Mouse (Mus musculus): ENCODE results near the gene Grin2a. TPM values are rescaled to one million over a fixed set of nuclear protein-coding genes. Genes with fewer than 3 reads are reported as not detected.

Gene Grin2a
- polyA plus RNA-seq, 1 experiment from 2014 or later, result 1.0 TPM

GRCm38 (mm10) chr16:9953396-9953831, 41.9 kb downstream of the Grin2a start:
- DNase-seq (ENCODE audit: low spot score), result no peak
- H3K36me3 ChIP-seq (ENCODE audit: control insufficient read depth, insufficient read depth, low read length), result no peaks in the 10 kb centered on the region
- H3K27me3 ChIP-seq (ENCODE audit: control insufficient read depth, insufficient read depth, low read length), result no peaks in the 10 kb centered on the region
- no peak overlapping the region for H3K4me3 ChIP-seq (ENCODE audit: low read depth, low read length)
- H3K9me3 ChIP-seq (ENCODE audit: control insufficient read depth, low read length), result no peaks in the 10 kb centered on the region
- WGBS, result 92% methylated on average over 5 of the region's 5 CpGs
- ATAC-seq (ENCODE audit: insufficient read depth, low FRiP score, low TSS enrichment), result no peak
- H3K4me1 ChIP-seq (ENCODE audit: control insufficient read depth, insufficient read depth, low read length), result no peaks in the 10 kb centered on the region
- no peak overlapping the region for H3K9ac ChIP-seq (ENCODE audit: low read length)
- H3K4me2 ChIP-seq (ENCODE audit: low read depth), result no peak overlapping the region
- no peak overlapping the region for H3K27ac ChIP-seq (ENCODE audit: low read depth, low read length)

- H3K4me1 ChIP-seq (ENCODE audit: control insufficient read depth, insufficient read depth, low read length), result no peaks in the 10 kb centered on the region
- no peak overlapping the region for H3K9ac ChIP-seq (ENCODE audit: low read length)
- ATAC-seq (ENCODE audit: insufficient read depth, low FRiP score, low TSS enrichment) (no peak), DNase-seq (ENCODE audit: low spot score) (no peak)
- H3K36me3 ChIP-seq (ENCODE audit: control insufficient read depth, insufficient read depth, low read length), result no peaks in the 10 kb centered on the region
- 81% methylated on average over 3 of the region's 3 CpGs for WGBS
- H3K27ac ChIP-seq (ENCODE audit: low read depth, low read length), result no peak overlapping the region
- no peak overlapping the region for H3K4me3 ChIP-seq (ENCODE audit: low read depth, low read length)
- no peaks in the 10 kb centered on the region for H3K27me3 ChIP-seq (ENCODE audit: control insufficient read depth, insufficient read depth, low read length)
- no peaks in the 10 kb centered on the region for H3K9me3 ChIP-seq (ENCODE audit: control insufficient read depth, low read length)
- H3K4me2 ChIP-seq (ENCODE audit: low read depth), result no peak overlapping the region
Observed at GRCm38 (mm10) chr16:9949250-9949649, 46.1 kb downstream of the Grin2a start.

- no peaks in the 10 kb centered on the region for H3K36me3 ChIP-seq (ENCODE audit: control insufficient read depth, insufficient read depth, low read length)
- H3K4me2 ChIP-seq (ENCODE audit: low read depth), result no peak overlapping the region
- no peaks in the 10 kb centered on the region for H3K9me3 ChIP-seq (ENCODE audit: control insufficient read depth, low read length)
- ATAC-seq (ENCODE audit: insufficient read depth, low FRiP score, low TSS enrichment) (no peak), DNase-seq (ENCODE audit: low spot score) (no peak)
- H3K27ac ChIP-seq (ENCODE audit: low read depth, low read length), result no peak overlapping the region
- H3K9ac ChIP-seq (ENCODE audit: low read length), result no peak overlapping the region
- WGBS, result 82% methylated on average over 3 of the region's 3 CpGs
- no peaks in the 10 kb centered on the region for H3K27me3 ChIP-seq (ENCODE audit: control insufficient read depth, insufficient read depth, low read length)
- no peak overlapping the region for H3K4me3 ChIP-seq (ENCODE audit: low read depth, low read length)
- no peaks in the 10 kb centered on the region for H3K4me1 ChIP-seq (ENCODE audit: control insufficient read depth, insufficient read depth, low read length)
Observed at GRCm38 (mm10) chr16:9947430-9947829, 47.9 kb downstream of the Grin2a start.

GRCm38 (mm10) chr16:9944836-9945235, 50.5 kb downstream of the Grin2a start:
- ATAC-seq (ENCODE audit: insufficient read depth, low FRiP score, low TSS enrichment) (no peak), DNase-seq (ENCODE audit: low spot score) (no peak)
- H3K27ac ChIP-seq (ENCODE audit: low read depth, low read length), result no peak overlapping the region
- no peak overlapping the region for H3K4me2 ChIP-seq (ENCODE audit: low read depth)
- H3K9ac ChIP-seq (ENCODE audit: low read length), result no peak overlapping the region
- H3K36me3 ChIP-seq (ENCODE audit: control insufficient read depth, insufficient read depth, low read length), result no peaks in the 10 kb centered on the region
- H3K4me3 ChIP-seq (ENCODE audit: low read depth, low read length), result no peak overlapping the region
- no peaks in the 10 kb centered on the region for H3K9me3 ChIP-seq (ENCODE audit: control insufficient read depth, low read length)
- H3K27me3 ChIP-seq (ENCODE audit: control insufficient read depth, insufficient read depth, low read length), result no peaks in the 10 kb centered on the region
- H3K4me1 ChIP-seq (ENCODE audit: control insufficient read depth, insufficient read depth, low read length), result no peaks in the 10 kb centered on the region
- WGBS, result 81% methylated on average over 5 of the region's 5 CpGs

GRCm38 (mm10) chr16:9941306-9941930, 53.9 kb downstream of the Grin2a start:
- H3K9ac ChIP-seq (ENCODE audit: low read length), result no peak overlapping the region
- no peak overlapping the region for H3K4me3 ChIP-seq (ENCODE audit: low read depth, low read length)
- H3K4me2 ChIP-seq (ENCODE audit: low read depth), result no peak overlapping the region
- DNase-seq (ENCODE audit: low spot score) (no peak), ATAC-seq (ENCODE audit: insufficient read depth, low FRiP score, low TSS enrichment) (no peak)
- no peaks in the 10 kb centered on the region for H3K36me3 ChIP-seq (ENCODE audit: control insufficient read depth, insufficient read depth, low read length)
- no peaks in the 10 kb centered on the region for H3K4me1 ChIP-seq (ENCODE audit: control insufficient read depth, insufficient read depth, low read length)
- no peak overlapping the region for H3K27ac ChIP-seq (ENCODE audit: low read depth, low read length)
- H3K27me3 ChIP-seq (ENCODE audit: control insufficient read depth, insufficient read depth, low read length), result no peaks in the 10 kb centered on the region
- 54% methylated on average over 8 of the region's 8 CpGs for WGBS
- no peaks in the 10 kb centered on the region for H3K9me3 ChIP-seq (ENCODE audit: control insufficient read depth, low read length)

- no peaks in the 10 kb centered on the region for H3K9me3 ChIP-seq (ENCODE audit: control insufficient read depth, low read length)
- DNase-seq (ENCODE audit: low spot score) (no peak), ATAC-seq (ENCODE audit: insufficient read depth, low FRiP score, low TSS enrichment) (no peak)
- H3K4me1 ChIP-seq (ENCODE audit: control insufficient read depth, insufficient read depth, low read length), result no peaks in the 10 kb centered on the region
- no peaks in the 10 kb centered on the region for H3K27me3 ChIP-seq (ENCODE audit: control insufficient read depth, insufficient read depth, low read length)
- no peak overlapping the region for H3K4me2 ChIP-seq (ENCODE audit: low read depth)
- no peak overlapping the region for H3K27ac ChIP-seq (ENCODE audit: low read depth, low read length)
- WGBS, result 88% methylated on average over 7 of the region's 7 CpGs
- H3K9ac ChIP-seq (ENCODE audit: low read length), result no peak overlapping the region
- H3K4me3 ChIP-seq (ENCODE audit: low read depth, low read length), result no peak overlapping the region
- H3K36me3 ChIP-seq (ENCODE audit: control insufficient read depth, insufficient read depth, low read length), result no peaks in the 10 kb centered on the region
Observed at GRCm38 (mm10) chr16:9940716-9941115, 54.6 kb downstream of the Grin2a start.

- Histone ChIP-seq H3K9ac (ENCODE audit: low read length) (no peak overlapping the region), H3K9me3 (ENCODE audit: control insufficient read depth, low read length) (no peaks in the 10 kb centered on the region), H3K27ac (ENCODE audit: low read depth, low read length) (no peak overlapping the region), H3K27me3 (ENCODE audit: control insufficient read depth, insufficient read depth, low read length) (no peaks in the 10 kb centered on the region), H3K4me1 (ENCODE audit: control insufficient read depth, insufficient read depth, low read length) (no peaks in the 10 kb centered on the region), H3K36me3 (ENCODE audit: control insufficient read depth, insufficient read depth, low read length) (no peaks in the 10 kb centered on the region), H3K4me3 (ENCODE audit: low read depth, low read length) (no peak overlapping the region), H3K4me2 (ENCODE audit: low read depth) (no peak overlapping the region)
- no peak for ATAC-seq (ENCODE audit: insufficient read depth, low FRiP score, low TSS enrichment)
- DNase-seq (ENCODE audit: low spot score), result no peak
- WGBS, result 83% methylated on average over 3 of the region's 3 CpGs
Observed at GRCm38 (mm10) chr16:9910672-9911071, 84.7 kb downstream of the Grin2a start.

- H3K9ac ChIP-seq (ENCODE audit: low read length), result no peak overlapping the region
- no peak overlapping the region for H3K4me2 ChIP-seq (ENCODE audit: low read depth)
- no peak for ATAC-seq (ENCODE audit: insufficient read depth, low FRiP score, low TSS enrichment)
- H3K4me3 ChIP-seq (ENCODE audit: low read depth, low read length), result no peak overlapping the region
- H3K4me1 ChIP-seq (ENCODE audit: control insufficient read depth, insufficient read depth, low read length), result no peaks in the 10 kb centered on the region
- no peaks in the 10 kb centered on the region for H3K36me3 ChIP-seq (ENCODE audit: control insufficient read depth, insufficient read depth, low read length)
- H3K27me3 ChIP-seq (ENCODE audit: control insufficient read depth, insufficient read depth, low read length), result no peaks in the 10 kb centered on the region
- no peak for DNase-seq (ENCODE audit: low spot score)
- H3K9me3 ChIP-seq (ENCODE audit: control insufficient read depth, low read length), result no peaks in the 10 kb centered on the region
- no peak overlapping the region for H3K27ac ChIP-seq (ENCODE audit: low read depth, low read length)
- 77% methylated on average over 4 of the region's 4 CpGs for WGBS
Observed at GRCm38 (mm10) chr16:9909225-9909624, 86.1 kb downstream of the Grin2a start.

GRCm38 (mm10) chr16:9904443-9904842, 90.9 kb downstream of the Grin2a start:
- 88% methylated on average over 6 of the region's 6 CpGs for WGBS
- no peak for DNase-seq (ENCODE audit: low spot score)
- ATAC-seq (ENCODE audit: insufficient read depth, low FRiP score, low TSS enrichment), result no peak

More at GRCm38 (mm10) chr16:9904443-9904842, 90.9 kb downstream of the Grin2a start:
- H3K27ac ChIP-seq (ENCODE audit: low read depth, low read length), result no peak overlapping the region
- no peak overlapping the region for H3K4me3 ChIP-seq (ENCODE audit: low read depth, low read length)
- H3K4me1 ChIP-seq (ENCODE audit: control insufficient read depth, insufficient read depth, low read length), result no peaks in the 10 kb centered on the region
- no peaks in the 10 kb centered on the region for H3K36me3 ChIP-seq (ENCODE audit: control insufficient read depth, insufficient read depth, low read length)
- H3K9ac ChIP-seq (ENCODE audit: low read length), result no peak overlapping the region
- no peak overlapping the region for H3K4me2 ChIP-seq (ENCODE audit: low read depth)
- H3K9me3 ChIP-seq (ENCODE audit: control insufficient read depth, low read length), result no peaks in the 10 kb centered on the region
- no peaks in the 10 kb centered on the region for H3K27me3 ChIP-seq (ENCODE audit: control insufficient read depth, insufficient read depth, low read length)
